Mouse (Mus musculus): Measurements from ENCODE around the gene Abca2.
A peak's percentile ranks its signal among the peaks of the same experiment; 100 is the strongest.

Gene Abca2

GRCm38 (mm10) chr2:25463630-25464029 is 35.1 kb downstream of the Abca2 start:
- DNase-seq: no peak

- DNase-seq: no peak
Measured at GRCm38 (mm10) chr2:25465256-25465655, 36.8 kb downstream of the Abca2 start.

- DNase-seq: peak; percentile 14
Measured at GRCm38 (mm10) chr2:25465816-25466635, 37.5 kb downstream of the Abca2 start.

GRCm38 (mm10) chr2:25467606-25468303 is 39.3 kb downstream of the Abca2 start:
- DNase-seq: no peak

- no peak for DNase-seq
Measured at GRCm38 (mm10) chr2:25468962-25469915, 40.7 kb downstream of the Abca2 start.

GRCm38 (mm10) chr2:25469969-25470368 is 41.5 kb downstream of the Abca2 start, which contains the start of gene Ptgds:
Gene Ptgds (minus strand): TSS chr2:25470046.
- no peak for DNase-seq

- DNase-seq: no peak
Measured at GRCm38 (mm10) chr2:25472550-25472949, 44.0 kb downstream of the Abca2 start.

- DNase-seq: no peak
Measured at GRCm38 (mm10) chr2:25477541-25477940, 49.0 kb downstream of the Abca2 start.

GRCm38 (mm10) chr2:25477967-25478675 is 49.6 kb downstream of the Abca2 start:
- DNase-seq: no peak

GRCm38 (mm10) chr2:25479551-25480311 is 51.2 kb downstream of the Abca2 start:
- DNase-seq: no peak

GRCm38 (mm10) chr2:25480541-25480940 is 52.0 kb downstream of the Abca2 start:
- DNase-seq: no peak

GRCm38 (mm10) chr2:25482969-25483368 is 54.5 kb downstream of the Abca2 start:
- peak; percentile 58 for DNase-seq

- DNase-seq: no peak
Measured at GRCm38 (mm10) chr2:25484901-25485647, 56.6 kb downstream of the Abca2 start.

- no peak for DNase-seq
Measured at GRCm38 (mm10) chr2:25487965-25488670, 59.6 kb downstream of the Abca2 start.

GRCm38 (mm10) chr2:25488671-25489068 is 60.2 kb downstream of the Abca2 start:
- DNase-seq: no peak

GRCm38 (mm10) chr2:25492988-25493387 is 64.5 kb downstream of the Abca2 start:
- no peak for DNase-seq

GRCm38 (mm10) chr2:25493476-25493961 is 65.0 kb downstream of the Abca2 start, which contains the start of gene Lcn12:
Gene Lcn12 (minus strand): TSS chr2:25493911.
- DNase-seq: no peak

GRCm38 (mm10) chr2:25496462-25496861 is 68.0 kb downstream of the Abca2 start:
- DNase-seq: peak; percentile 40
